Mouse (Mus musculus): Measurements from ENCODE around the gene Hesx1.
A peak's percentile ranks its signal among the peaks of the same experiment; 100 is the strongest.

Gene Hesx1

DNA sequence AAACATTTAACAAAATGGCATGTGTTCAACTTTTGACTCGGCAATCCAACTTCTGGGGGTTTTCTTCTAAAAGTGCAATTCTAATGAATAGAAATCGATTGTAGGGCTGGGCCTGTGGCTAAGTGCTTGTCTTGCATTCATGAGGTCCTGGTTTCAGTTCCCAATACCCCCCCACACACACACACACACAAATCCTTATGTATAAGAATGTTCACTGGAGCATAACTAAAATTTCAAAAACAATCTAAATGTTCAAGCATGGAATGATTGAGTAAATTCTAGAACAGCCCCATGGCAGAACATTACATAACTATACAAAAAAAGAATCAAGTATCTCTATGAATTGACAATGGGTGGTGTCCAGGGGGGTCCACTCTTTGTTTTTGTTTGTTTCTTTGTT is 23.7 kb downstream of the Hesx1 start:
- DNase-seq = no peak

DNA sequence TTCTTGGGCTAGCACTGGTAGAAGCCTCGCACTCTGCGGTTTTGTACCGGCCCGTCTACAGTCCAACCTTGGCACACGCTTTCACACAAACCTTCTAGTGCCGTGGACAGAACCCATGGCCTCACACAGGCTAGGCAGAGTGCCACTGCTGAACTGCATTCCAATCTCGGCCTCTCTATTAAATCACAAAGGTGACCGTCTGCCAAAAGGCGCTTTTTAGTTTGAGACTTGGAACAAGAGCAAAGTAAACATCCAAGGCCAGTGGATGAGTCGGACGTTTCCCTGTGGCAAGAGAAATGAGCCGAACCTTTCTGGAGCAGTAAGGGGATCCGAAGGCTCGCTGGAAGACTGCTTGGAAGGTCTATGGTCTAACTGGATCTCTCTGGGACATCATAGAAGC is 25.6 kb downstream of the Hesx1 start:
- no peak for DNase-seq

DNA sequence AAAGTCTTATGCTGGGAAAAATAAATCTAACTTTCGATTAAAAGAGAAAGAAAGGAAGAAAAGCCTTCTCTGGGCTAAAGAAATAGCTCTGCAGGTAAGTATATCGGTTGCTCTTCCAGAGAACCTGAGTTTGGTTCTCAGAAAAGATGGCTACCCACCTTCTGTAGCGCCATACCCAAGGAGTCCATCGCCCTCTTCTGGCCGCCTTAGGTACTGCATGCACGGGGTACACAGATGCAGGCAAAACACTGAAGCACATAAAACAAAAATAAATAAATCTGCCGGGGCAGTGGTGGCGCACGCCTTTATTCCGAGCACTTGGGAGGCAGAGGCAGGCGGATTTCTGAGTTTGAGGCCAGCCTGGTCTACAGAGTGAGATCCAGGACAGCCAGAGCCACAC is 28.7 kb downstream of the Hesx1 start:
- peak; percentile 44 to 75 for DNase-seq

DNA sequence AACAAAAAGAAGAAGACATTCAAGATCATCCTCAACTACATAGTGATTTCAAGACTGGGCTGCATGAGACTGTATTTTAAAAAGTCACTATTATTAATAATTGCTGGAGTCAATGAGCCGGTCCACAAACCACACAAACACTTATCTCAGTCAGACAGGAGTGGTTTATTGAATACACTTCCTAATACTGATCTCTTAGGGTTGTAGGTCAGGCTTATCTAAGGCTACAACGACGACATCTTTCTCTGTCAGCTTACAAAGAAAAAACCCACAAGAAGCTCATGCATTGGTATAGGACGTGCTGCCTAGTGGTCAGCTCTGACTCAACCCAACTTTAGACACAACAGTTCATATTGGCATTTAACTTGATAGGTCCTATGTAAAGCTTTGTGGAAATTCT is 30.4 kb downstream of the Hesx1 start:
- DNase-seq = no peak

DNA sequence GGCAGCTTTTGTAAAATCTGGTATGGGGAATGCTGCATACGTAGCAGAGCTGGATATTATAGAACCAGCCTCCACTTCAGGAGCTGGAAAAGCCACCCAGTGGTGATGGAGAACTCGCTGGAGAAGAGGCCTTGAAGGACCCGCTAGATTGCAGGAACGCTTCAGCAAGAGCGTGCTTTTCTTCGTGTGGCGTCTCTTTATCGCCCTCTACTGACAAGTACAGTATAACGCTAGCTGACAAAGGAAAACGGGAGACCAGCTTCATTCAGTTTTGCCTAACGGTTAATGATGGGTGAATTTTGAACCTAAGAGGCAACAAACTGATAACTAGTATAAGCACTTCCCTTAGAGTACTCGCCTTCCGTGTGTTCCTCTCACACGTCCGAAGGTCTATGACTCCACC is 35.6 kb downstream of the Hesx1 start:
- peak; percentile 62 to 67 for DNase-seq

DNA sequence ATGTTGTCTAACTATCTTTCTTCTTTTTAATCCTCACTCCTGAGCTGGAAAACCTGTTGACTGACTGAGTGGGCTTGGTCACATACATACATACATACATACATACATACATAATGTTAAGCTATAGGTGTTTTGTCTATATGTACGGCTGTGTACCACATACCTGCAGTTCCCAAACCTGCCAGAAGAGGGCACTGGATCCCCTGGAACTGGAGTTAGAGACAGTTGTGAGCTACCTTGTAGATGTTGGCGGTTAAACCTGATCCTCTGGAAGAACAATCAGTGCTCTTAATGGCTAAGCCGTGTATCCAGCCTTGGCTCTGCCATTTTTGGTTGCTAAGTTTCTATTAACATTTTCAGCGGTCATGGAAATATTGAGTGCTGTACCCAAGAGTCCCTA is 36.9 kb downstream of the Hesx1 start:
- DNase-seq = peak; percentile 66 to 76

DNA sequence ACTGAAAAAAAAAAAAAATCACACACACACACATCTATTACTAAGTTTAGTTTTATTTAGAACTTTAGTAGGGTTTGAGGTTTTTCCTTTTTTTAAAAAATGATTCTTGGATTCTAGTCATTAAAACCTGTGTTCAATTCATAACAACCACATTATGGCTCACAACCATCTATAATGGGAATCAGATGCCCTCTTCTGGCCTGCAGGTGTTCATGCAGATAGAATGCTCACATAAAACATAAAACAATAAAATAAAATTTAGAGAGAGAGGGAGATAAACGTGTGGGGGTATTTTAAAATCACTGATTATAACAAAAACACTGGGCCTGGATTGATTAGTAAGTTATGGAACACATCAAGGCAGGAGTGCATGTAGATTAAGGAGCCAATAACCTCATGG is 43.3 kb downstream of the Hesx1 start:
- DNase-seq = no peak

DNA sequence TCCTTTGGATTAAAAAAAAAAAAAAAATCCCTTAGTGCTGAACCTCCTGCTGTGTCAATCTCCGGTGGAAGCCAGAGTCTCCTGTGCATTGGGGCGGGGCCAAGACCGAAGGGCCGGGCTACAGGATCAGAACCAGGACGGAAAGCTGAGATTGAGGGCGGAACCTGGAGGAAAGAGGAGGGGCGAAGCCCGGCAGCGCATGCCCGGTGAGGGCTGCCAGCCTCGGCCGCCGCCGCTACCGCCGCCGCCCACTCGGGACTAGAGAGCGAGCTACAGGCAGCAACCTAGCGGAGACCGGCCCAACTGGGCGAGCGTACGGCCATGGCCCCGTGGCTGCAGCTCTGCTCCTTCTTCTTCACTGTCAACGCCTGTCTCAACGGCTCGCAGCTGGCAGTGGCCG is 44.6 kb downstream of the Hesx1 start, which contains the start of gene Il17rd:
Il17rd (plus strand) TSS at position 159 of the 400 bp plus-strand sequence.
- peak; percentile 77 to 85 for DNase-seq

DNA sequence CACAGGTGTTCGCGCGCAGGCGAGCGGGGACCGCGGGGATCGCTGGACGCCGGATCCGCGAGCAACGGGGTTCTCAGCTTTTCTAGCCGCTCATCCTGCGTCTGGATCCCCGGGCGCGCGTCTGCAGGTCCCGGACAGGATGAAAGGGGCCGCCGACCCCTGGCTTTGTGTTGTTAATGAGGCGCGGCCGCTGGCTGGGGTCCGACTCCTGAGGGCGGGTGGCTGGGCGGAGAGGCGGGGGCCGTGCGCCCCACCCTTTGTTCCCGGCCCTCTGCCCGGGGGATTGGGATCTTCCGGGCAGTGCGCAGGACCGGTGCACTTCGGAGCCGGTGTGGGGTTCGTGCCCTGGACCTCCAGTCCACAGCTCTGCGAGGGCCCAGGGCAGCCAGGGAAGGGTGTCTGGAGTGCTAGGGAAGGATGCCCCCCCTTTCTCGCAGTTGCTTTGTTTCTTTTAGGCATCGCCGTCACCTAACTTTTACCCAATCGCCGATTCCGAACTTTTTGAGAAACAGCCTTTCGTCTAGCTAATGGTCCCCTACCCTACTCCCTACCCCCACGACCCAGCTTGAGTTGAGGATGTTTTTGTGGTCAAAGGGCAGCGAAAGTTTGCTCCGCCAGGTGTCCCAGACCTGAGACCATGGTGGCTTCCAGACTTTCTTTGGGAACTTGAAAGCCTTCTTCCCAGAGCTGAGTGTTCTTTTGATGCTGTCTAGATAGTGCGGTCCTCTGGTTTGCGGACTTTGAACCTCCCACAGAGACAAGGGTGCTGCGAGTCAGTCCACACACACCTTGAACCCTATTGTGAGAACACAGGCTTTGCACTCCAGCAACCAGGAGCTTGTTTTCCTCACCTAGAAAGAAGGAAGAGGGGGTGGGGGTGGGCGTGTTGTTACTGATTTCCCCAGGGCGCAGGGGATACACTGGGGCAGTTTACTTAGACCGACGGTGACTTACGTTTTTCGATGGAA is 45.3 kb downstream of the Hesx1 start:
- DNase-seq = peak in 1 of 2 experiments; percentile 29

DNA sequence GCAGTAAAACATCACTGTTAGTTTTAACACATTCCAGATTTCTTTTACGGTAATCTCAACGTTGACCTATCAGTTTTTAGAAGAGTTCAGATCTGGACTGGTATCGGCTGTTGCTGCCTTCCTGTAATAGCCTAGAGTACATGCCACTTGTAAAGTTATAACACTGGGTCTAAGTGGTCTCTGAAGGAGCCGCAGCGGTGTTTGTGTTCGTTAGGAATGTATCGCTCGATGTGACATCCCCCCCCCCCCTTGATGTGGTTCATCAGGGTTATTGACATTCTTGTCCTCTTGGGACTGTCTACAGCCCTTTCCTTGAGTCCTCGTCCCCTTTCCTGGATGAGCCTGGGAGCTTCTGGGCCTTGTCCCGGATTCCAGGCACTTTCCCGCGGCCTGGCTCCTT is 46.2 kb downstream of the Hesx1 start:
- no peak for DNase-seq

DNA sequence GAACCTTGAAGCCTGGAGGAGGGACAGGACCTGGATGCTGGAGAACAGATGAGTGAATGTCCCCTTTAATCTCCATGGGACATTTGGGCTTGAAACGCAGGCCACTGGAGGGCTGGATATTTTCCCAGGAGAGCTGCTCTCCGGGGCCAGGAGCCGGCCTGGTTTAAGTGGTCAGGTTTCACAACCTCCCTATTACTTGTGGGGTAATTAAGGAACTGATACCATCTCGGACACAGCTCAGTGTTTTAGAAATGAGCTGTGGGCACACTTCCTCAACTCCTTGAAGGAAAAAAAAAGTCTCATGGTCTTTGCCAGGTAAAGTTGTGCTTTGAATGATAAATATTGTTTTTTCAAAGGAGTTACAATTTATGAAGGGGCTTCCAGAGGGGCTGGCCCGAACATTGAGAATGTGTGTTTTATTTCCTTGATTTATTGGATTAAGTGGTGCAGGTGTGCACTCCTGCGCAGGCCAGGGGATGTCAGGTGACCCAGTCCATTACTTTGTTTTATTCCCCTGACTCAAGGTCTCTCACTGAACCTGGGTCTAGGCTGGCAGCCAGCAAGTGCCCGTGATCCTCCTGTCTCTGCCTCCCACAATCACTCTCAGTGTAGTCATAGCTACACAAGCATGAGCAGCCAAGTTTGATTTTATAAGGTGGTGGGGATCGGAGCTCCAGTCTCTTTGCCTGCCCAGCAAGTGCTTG is 48.2 kb downstream of the Hesx1 start:
- DNase-seq = no peak

DNA sequence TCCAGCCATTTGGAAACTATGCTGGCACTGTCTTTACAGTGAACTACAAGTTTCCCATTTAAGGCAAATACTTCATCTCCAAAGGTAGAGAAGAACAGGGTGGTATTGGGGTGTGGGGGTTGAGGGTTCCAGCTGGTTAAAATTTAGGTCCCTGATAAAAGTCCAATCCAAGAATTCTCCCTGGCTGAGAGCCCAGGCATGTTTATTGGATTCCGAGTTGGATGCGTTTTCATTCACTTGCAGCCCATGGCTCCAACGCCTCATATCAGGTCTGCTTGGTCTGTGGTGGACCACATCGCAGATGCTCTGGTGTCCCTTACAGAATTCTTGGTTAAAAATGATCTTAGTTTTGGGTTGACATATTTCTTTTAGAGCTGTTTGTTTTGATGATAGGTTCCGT is 49.2 kb downstream of the Hesx1 start:
- no peak for DNase-seq

DNA sequence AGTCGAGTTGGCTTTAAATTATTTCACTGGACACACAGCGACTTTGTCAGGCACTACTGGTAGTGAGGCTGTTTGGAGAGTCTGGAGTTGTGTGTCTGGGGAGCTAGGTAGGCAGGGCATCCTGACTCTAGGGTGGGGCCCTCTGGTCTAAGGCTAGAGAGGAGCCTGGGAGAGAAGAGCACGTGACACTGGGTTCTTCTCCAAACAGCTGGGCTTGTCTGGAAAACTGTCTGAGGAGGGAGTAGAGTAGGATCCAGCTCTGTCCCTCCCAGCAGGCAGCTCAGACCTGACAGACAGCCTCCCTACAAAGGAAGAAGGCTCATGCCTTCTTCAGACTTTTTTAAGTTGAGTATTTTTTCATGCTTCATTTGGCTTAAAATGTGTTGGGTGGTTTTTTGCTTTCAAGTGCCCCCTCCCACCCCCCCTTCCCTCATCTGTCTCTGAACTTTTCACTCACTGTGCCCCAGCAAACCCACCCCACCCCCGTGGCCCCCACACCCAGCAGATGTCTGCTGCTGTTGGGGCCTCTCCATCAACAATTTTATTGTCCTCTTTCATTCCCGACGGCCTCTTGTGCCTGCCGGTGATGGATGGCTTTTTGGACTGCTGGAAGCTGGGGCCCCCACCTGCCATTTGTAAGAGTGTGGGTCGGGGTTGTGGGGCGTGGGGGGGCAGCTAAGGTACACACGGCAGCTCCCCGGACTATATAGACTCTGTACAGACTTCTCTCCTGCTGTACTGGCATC is 50.2 kb downstream of the Hesx1 start:
- DNase-seq = no peak

DNA sequence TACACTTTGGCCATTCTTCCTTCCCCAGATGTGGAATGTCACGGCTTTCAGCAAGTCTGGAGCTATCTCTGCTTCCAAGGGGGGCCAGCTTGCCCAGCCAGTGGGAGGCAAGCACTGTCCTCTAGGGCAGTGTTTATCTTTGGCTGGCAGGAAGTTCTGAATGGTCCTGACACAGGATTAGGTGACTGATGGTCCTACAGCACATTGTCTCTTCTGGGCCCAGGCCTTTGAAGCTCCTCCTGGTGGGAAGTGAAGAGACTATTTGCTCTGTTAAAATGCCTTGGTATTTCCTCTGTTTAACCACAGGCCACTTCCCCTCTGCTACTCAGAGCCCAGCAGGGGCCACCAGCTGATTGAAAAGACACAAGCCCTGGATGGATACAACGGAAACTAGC is 50.7 kb downstream of the Hesx1 start:
- DNase-seq = no peak

DNA sequence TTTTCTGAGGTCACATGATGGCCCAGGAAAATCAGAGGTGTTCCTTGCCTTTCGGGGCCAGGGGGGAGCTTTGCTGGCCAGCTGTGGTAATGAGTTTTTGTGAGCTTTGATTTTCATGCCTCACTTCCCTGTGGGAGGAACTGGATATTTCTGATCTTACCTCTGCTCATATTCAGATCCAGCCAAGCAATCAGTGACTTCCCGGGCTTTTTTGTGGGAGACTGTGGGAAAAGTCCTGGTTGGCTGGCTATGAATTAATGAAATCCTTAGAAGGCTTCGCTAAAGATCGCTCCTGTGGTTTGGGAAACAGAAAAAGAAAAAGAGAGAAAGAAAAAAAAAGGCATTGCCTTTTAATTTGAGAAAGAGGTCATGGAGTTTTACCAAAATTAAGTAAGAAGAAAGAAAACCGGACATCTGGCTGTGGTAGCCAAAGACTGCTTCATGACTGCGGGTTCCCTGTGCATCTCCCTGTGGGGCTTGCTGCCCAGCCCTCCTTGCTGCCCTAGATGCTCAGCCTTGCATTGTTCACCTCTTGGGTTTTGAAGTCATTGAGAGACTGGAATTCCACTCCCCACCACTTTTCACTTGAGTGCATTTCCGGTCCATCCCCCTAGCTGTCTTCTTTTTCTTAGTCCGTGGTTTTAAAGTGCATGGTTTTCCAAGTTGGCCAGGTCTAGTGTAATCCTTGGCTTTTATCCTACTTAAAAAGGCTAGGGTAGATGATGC is 54.2 kb downstream of the Hesx1 start:
- no peak for DNase-seq

DNA sequence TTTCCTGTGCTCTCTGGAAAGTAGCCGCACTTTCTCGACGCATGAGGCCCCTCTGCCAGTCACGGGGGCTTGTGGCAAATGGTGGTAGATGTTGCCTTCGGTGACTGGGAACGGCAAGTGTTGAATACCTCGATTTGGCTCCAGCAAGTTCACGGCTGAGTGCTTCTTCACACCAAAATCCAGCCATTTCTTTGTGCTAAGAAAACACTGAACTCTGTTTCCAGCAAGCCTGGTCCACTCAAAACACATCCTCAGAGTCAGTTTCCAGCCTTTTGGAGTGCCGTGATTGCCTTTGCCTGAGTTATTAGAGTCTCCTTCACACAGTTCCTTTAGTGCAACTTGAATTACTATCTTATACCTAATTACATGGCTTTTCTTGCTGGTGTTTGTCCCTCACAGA is 55.8 kb downstream of the Hesx1 start:
- DNase-seq = no peak

DNA sequence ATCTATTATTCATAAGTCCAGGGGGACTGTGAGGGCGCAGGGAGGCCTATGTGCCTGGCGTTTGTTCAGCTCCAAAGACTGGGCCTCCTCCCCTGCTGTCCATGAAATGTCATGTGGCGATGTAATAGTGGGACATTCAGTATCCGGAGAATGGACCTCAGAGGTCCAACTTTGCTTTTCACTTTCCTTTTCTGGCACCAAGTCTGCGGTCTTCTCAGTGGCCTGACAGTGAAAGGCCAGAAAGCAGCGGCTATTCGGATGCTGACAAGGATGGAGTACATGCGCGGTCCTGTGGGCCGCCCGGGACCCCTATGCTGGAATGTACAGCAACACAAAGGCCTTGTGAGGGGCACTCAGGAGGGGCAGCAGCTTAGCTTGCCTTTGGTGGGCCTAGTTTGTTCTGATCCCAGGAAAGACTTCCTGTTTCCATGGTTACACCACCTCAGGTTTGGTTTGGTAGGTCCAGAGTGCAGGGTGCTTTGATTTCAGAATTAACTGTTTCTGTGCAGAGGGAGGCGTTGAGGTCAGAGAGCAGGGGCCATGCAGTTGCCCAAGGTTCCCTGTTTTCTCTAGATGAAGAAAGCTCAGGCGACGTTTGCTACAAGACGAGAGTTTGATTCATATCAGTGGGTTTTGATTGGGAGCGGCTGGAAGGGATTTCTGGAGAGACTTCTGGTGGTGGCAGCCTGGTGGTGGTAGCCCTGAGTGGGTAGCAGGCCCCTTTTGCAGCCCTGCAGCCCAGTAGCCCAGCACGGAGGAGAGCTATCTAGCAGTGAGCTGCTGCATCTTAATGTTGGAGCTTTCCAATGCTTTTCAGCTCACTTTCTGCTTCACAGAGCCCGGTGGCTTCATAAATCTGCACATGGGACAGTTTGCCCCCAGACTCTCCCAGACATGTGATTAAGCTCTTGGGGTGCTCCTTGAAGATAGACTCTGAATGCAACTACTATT is 56.6 kb downstream of the Hesx1 start:
- no peak for DNase-seq

DNA sequence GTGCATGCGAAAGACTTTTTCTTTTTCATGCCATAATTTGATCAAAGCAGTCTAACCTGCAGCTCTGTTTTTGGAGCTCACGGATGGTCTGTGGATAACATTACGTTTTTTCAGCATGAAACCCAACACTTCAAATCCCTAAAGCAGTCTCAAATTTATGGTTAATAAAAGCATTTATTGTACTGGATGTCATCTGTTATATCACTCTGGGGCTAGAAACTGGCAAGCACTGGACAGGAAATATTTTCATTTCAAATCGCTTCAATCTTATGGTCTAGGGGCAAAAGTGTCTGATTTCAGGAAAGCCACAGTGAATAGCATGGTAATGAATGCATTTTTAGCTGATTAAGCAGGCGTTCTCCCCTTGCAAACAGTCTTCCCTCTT is 57.3 kb downstream of the Hesx1 start:
- no peak for DNase-seq
